Mouse (Mus musculus): Measurements from ENCODE around the gene Gm4846.
"Not testable (repeated sequence)": the region's sequence is repeated elsewhere in the genome, so short reads cannot be mapped to it uniquely, and the experiment has no call there.

Gm4846 gene

GRCm38 (mm10) chr1:166497488-166497887 is at the start of gene Gm4846:
TSS of gene Gm4846 (minus strand) at chr1:166497588.
- not testable (repeated sequence) for DNase-seq (ENCODE audit: low read depth)

- DNase-seq (ENCODE audit: low read depth): not testable (repeated sequence)
Observed at GRCm38 (mm10) chr1:166531521-166531920, 34.1 kb upstream of the Gm4846 start.

GRCm38 (mm10) chr1:166524709-166525108 is 27.3 kb upstream of the Gm4846 start:
- not testable (repeated sequence) for DNase-seq (ENCODE audit: low read depth)

GRCm38 (mm10) chr1:166519626-166520025 is 22.2 kb upstream of the Gm4846 start:
- DNase-seq (ENCODE audit: low read depth): not testable (repeated sequence)

- DNase-seq (ENCODE audit: low read depth): no peak
Observed at GRCm38 (mm10) chr1:166516556-166516955, 19.2 kb upstream of the Gm4846 start.

GRCm38 (mm10) chr1:166504206-166504605 is 6.8 kb upstream of the Gm4846 start:
- DNase-seq (ENCODE audit: low read depth): not testable (repeated sequence)

GRCm38 (mm10) chr1:166479503-166479902 is 17.9 kb downstream of the Gm4846 start:
- DNase-seq (ENCODE audit: low read depth): no peak

- DNase-seq (ENCODE audit: low read depth): no peak
Observed at GRCm38 (mm10) chr1:166467172-166467571, 30.2 kb downstream of the Gm4846 start.

- no peak for DNase-seq (ENCODE audit: low read depth)
Observed at GRCm38 (mm10) chr1:166462544-166462943, 34.8 kb downstream of the Gm4846 start.

- no peak for DNase-seq (ENCODE audit: low read depth)
Observed at GRCm38 (mm10) chr1:166441992-166442391, 55.4 kb downstream of the Gm4846 start.

GRCm38 (mm10) chr1:166439426-166439825 is 58.0 kb downstream of the Gm4846 start:
- no peak for DNase-seq (ENCODE audit: low read depth)
